8 mouse cellular contexts compared by ENCODE assay signal in genomic region chr13:28770531-28770930, GRCm38 (mm10).
DNase-seq lines count a peak whose midpoint lies in the region; ATAC-seq and TF ChIP-seq lines count a peak whose summit lies in the region.

No protein-coding gene starts in this region.

- 29% methylated on average over 13 of the region's 13 CpGs for WGBS in kidney, postnatal 0 days
- WGBS in forebrain, embryonic 11.5 days = 44% methylated on average over 13 of the region's 13 CpGs
- 22% methylated on average over 13 of the region's 13 CpGs for WGBS in midbrain, embryonic 15.5 days

- no peaks in the 10 kb centered on the region; the same call in 1 of the 2 replicates for H3K9me3 ChIP-seq in kidney, postnatal 0 days (replicated peaks; ENCODE audit: low read length)
- no peaks in the 10 kb centered on the region; the same call in 1 of the 2 replicates for H3K9me3 ChIP-seq in forebrain, embryonic 11.5 days (ENCODE audit: control insufficient read depth, low read length)
- no peaks in the 10 kb centered on the region for H3K9me3 ChIP-seq in midbrain, embryonic 15.5 days

- TF ChIP-seq CTCF in kidney, postnatal 0 days (IDR thresholded peaks at IDR 0.05; ENCODE audit: low read depth) = no peak

- H3K4me1 ChIP-seq in kidney, postnatal 0 days (replicated peaks; ENCODE audit: insufficient read depth, low read length) = no peaks in the 10 kb centered on the region
- H3K4me1 ChIP-seq in forebrain, embryonic 11.5 days (replicated peaks; ENCODE audit: control insufficient read depth, insufficient read depth, low read length) = peaks cover 24% of the 10 kb centered on the region
- peaks cover 48% of the 10 kb centered on the region for H3K4me1 ChIP-seq in midbrain, embryonic 15.5 days

- no peak overlapping the region for H3K27ac ChIP-seq in kidney, postnatal 0 days
- H3K27ac ChIP-seq in forebrain, embryonic 11.5 days (ENCODE audit: low read depth, low read length) = peak overlapping the region; percentile 53; the same call in 1 of the 2 replicates
- peak overlapping the region; percentile 58 for H3K27ac ChIP-seq in midbrain, embryonic 15.5 days

- peak; percentile 46 for DNase-seq in kidney, postnatal 0 days (ENCODE audit: low spot score)
- DNase-seq in kidney, postnatal 14 days = no peak
- DNase-seq in forebrain, embryonic 11.5 days (ENCODE audit: low spot score) = no peak
- peak; percentile 23 to 38 for DNase-seq in heart, postnatal 36 days
- DNase-seq in right cerebral cortex, postnatal 14 days = no peak
- no peak for DNase-seq in urinary bladder, postnatal 4 days (ENCODE audit: low spot score in 2 of 2)

- no peaks in the 10 kb centered on the region for H3K36me3 ChIP-seq in kidney, postnatal 0 days (ENCODE audit: insufficient read depth, low read length)
- no peaks in the 10 kb centered on the region for H3K36me3 ChIP-seq in forebrain, embryonic 11.5 days (ENCODE audit: control insufficient read depth, insufficient read depth, low read length)
- no peaks in the 10 kb centered on the region for H3K36me3 ChIP-seq in midbrain, embryonic 15.5 days (replicated peaks)

- H3K4me2 ChIP-seq in kidney, postnatal 0 days (ENCODE audit: low read length) = 0 out of 2 replicates have a peak overlapping the region, but pooled peaks have one; percentile 11
- H3K4me2 ChIP-seq in forebrain, embryonic 11.5 days (ENCODE audit: low read depth, low read length, severe bottlenecking) = no peak overlapping the region
- peak overlapping the region; percentile 16 for H3K4me2 ChIP-seq in midbrain, embryonic 15.5 days

- no peak overlapping the region for H3K4me3 ChIP-seq in kidney, postnatal 0 days (replicated peaks; ENCODE audit: low read depth, low read length)
- no peak overlapping the region for H3K4me3 ChIP-seq in forebrain, embryonic 11.5 days (ENCODE audit: low read depth, low read length)
- no peak overlapping the region for H3K4me3 ChIP-seq in midbrain, embryonic 15.5 days

- H3K27me3 ChIP-seq in kidney, postnatal 0 days (ENCODE audit: insufficient read depth, low read length) = no peaks in the 10 kb centered on the region
- H3K27me3 ChIP-seq in forebrain, embryonic 11.5 days (ENCODE audit: control insufficient read depth, insufficient read depth, low read length) = no peaks in the 10 kb centered on the region
- H3K27me3 ChIP-seq in midbrain, embryonic 15.5 days (replicated peaks) = no peaks in the 10 kb centered on the region

- no peak for ATAC-seq in kidney, postnatal 0 days (replicated peaks; ENCODE audit: low FRiP score, low read depth)
- ATAC-seq in forebrain, embryonic 11.5 days (replicated peaks; ENCODE audit: low FRiP score) = no peak
- no peak for ATAC-seq in midbrain, embryonic 15.5 days (replicated peaks)
- ATAC-seq in CD4-positive, CD25-positive, alpha-beta regulatory T cell, adult 4 months = no peak

- intact Hi-C loops in heart, postnatal 36 days (cut with DNase I) = no loop called here

- H3K9ac ChIP-seq in kidney, postnatal 0 days (ENCODE audit: low read depth, low read length) = no peak overlapping the region
- no peak overlapping the region for H3K9ac ChIP-seq in forebrain, embryonic 11.5 days (ENCODE audit: low read length)
- H3K9ac ChIP-seq in midbrain, embryonic 15.5 days = no peak overlapping the region

Comparison
In these comparisons a context has a peak if more than half of its experiments do, and no peak if none do; other contexts are left out.
1. DNase-seq: peak in kidney, postnatal 0 days (single experiment) and heart, postnatal 36 days (2 of 2); none in kidney, postnatal 14 days (single experiment), forebrain, embryonic 11.5 days (single experiment), right cerebral cortex, postnatal 14 days (single experiment) and urinary bladder, postnatal 4 days (0 of 2).